Mouse (Mus musculus) layer of hippocampus, postnatal 36 days (tissue): ENCODE data around the gene Esp22. TPM values are rescaled to one million over a fixed set of nuclear protein-coding genes. Genes with fewer than 3 reads are reported as not detected.
"Not testable (repeated sequence)": the region's sequence is repeated elsewhere in the genome, so short reads cannot be mapped to it uniquely, and the experiment has no call there.

Experiments
- DNase-seq, 2 experiments: peaks; one replicate each; pipeline ENCODE4 v3.0.0; 2022
- total RNA-seq, 2 experiments: library from RNA; stranded (reverse); gene quantifications; 2 replicates each; pipeline ENCODE4 v1.2.3; 2021

The Esp22 gene
- total RNA-seq = not detected

GRCm38 (mm10) chr17:39095034-39095433 lies at the start of gene Esp22:
TSS of gene Esp22 (plus strand) at chr17:39095334.
- no peak for DNase-seq

GRCm38 (mm10) chr17:39063641-39064040 lies 31.5 kb upstream of the Esp22 start:
- no peak for DNase-seq

- DNase-seq = no peak
These were observed 18.2 kb upstream of the Esp22 start, which contains the start of gene Esp23 for GRCm38 (mm10) chr17:39076937-39077336. TSS of gene Esp23 (minus strand) at chr17:39077037.

GRCm38 (mm10) chr17:39107126-39107525 lies 12.0 kb downstream of the Esp22 start:
- DNase-seq = not testable (repeated sequence)

GRCm38 (mm10) chr17:39129156-39129555 lies 34.0 kb downstream of the Esp22 start:
- DNase-seq = not testable (repeated sequence)

Other genes starting within 250 kb of the Esp22 start
- gene Esp24, start 58.6 kb upstream of the Esp22 start, total RNA-seq = not detected
- gene Gm21903, start 52.0 kb upstream of the Esp22 start, total RNA-seq = not detected
- gene Esp23, start 18.3 kb upstream of the Esp22 start, total RNA-seq = not detected